Mouse (Mus musculus) embryonic facial prominence, embryonic 15.5 days (tissue): ENCODE data around the gene Cxcl10. TPM values are rescaled to one million over a fixed set of nuclear protein-coding genes. Genes with fewer than 3 reads are reported as not detected.

ENCODE experiments used
- ATAC-seq: fragments of 200-750 bp; cut with Nextera tagmentation; 2 replicates; pipeline ENCODE4 v1.8.0; 2017; ENCODE audit warnings: low read depth, moderate TSS enrichment; ENCODE audit not compliant: insufficient number of reproducible peaks, low FRiP score, low TSS enrichment
- H3K27ac ChIP-seq: fragments of 300-500 bp; sonication (generic); replicated peaks from 2 replicates; pipeline ENCODE4 v1.5.1; 2015; ENCODE audit warnings: mild to moderate bottlenecking, inconsistent platforms
- H3K27me3 ChIP-seq: fragments of 300-500 bp; sonication (generic); 2 replicates; pipeline ENCODE4 v1.6.1; 2015; ENCODE audit warnings: inconsistent platforms
- H3K36me3 ChIP-seq: fragments of 300-500 bp; sonication (generic); 2 replicates; pipeline ENCODE4 v1.6.1; 2015; ENCODE audit warnings: mild to moderate bottlenecking, inconsistent platforms
- H3K4me1 ChIP-seq: fragments of 300-500 bp; sonication (generic); 2 replicates; pipeline ENCODE4 v1.6.1; 2015; ENCODE audit warnings: inconsistent platforms
- H3K4me2 ChIP-seq: fragments of 300-500 bp; sonication (generic); replicated peaks from 2 replicates; pipeline ENCODE4 v1.6.1; 2015; ENCODE audit warnings: mild to moderate bottlenecking, inconsistent platforms
- H3K4me3 ChIP-seq: fragments of 300-500 bp; sonication (generic); replicated peaks from 2 replicates; pipeline ENCODE4 v1.5.1; 2015; ENCODE audit warnings: mild to moderate bottlenecking, inconsistent platforms
- H3K9ac ChIP-seq: fragments of 300-500 bp; sonication (generic); 2 replicates; pipeline ENCODE4 v1.6.1; 2015; ENCODE audit warnings: inconsistent platforms
- H3K9me3 ChIP-seq: fragments of 300-500 bp; sonication (generic); replicated peaks from 2 replicates; pipeline ENCODE4 v1.6.1; 2016; ENCODE audit warnings: inconsistent platforms
- WGBS: fragments of 180-500 bp; shearing (Covaris S2); methylation state at CpG from one replicate; pipeline ENCODE4 v1.1.7; 2015; 5-methylcytosine and 5-hydroxymethylcytosine counted together
- polyA plus RNA-seq: library from polyadenylated mRNA; unstranded; fragments of >200 nt; fragmentation: Nextera tagmentation; extraction: Ambion mirVana; gene quantifications from 2 replicates; pipeline ENCODE4 v1.2.1, GENCODE M21; 2015

The Cxcl10 gene
- 0.81 and 1.7 TPM in 2 replicates for polyA plus RNA-seq

- no peaks in the 10 kb centered on the region for H3K9me3 ChIP-seq
- no peak for ATAC-seq
- H3K4me3 ChIP-seq, result peak within 1 kb of the TSS; percentile 30
- H3K27me3 ChIP-seq, result peaks cover 6% of the 10 kb centered on the region
- no peaks in the 10 kb centered on the region for H3K36me3 ChIP-seq
- no peak within 1 kb of the TSS for H3K27ac ChIP-seq
- peak within 1 kb of the TSS; percentile 43 for H3K4me2 ChIP-seq
- no peak within 1 kb of the TSS for H3K9ac ChIP-seq
- 18% methylated on average over 14 of the region's 14 CpGs for WGBS
- H3K4me1 ChIP-seq, result no peaks in the 10 kb centered on the region; the same call in 1 of the 2 replicates
Measured at GRCm38 (mm10) chr5:92348794-92349413, at the start of gene Cxcl10. Cxcl10 (minus strand) TSS chr5:92348889.

DNA sequence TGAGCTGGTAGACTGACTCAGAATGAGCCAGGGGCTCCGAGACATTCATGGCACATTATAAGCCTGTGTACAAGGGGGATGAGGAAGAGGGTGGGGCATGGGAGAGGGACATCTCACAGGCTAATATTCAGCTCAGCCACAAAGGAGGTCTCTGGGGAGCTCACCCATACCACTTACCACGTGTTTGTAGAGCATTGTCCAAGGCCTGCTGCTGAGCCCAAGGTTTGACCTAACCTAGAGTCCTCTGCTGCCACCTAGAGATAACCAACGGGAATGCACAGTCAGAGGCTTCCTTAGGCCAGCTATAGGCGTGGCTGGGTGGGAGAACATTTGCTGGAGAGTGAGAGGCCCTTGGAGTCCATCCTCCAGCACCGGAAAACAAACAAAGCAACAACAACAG, 49.5 kb upstream of the Cxcl10 start:
- H3K4me2 ChIP-seq, result no peak overlapping the region
- 22% methylated on average over 5 of the region's 5 CpGs for WGBS

GRCm38 (mm10) chr5:92396476-92396875, 47.8 kb upstream of the Cxcl10 start:
- H3K36me3 ChIP-seq, result no peaks in the 10 kb centered on the region
- H3K27me3 ChIP-seq, result peaks cover 19% of the 10 kb centered on the region
- no peak overlapping the region for H3K27ac ChIP-seq
- ATAC-seq, result no peak
- H3K4me2 ChIP-seq, result no peak overlapping the region
- H3K9ac ChIP-seq, result no peak overlapping the region
- H3K4me1 ChIP-seq, result no peaks in the 10 kb centered on the region
- H3K4me3 ChIP-seq, result no peak overlapping the region
- 87% methylated on average over 6 of the region's 6 CpGs for WGBS
- no peaks in the 10 kb centered on the region for H3K9me3 ChIP-seq

More for the DNA sequence above, 49.5 kb upstream of the Cxcl10 start:
- H3K9ac ChIP-seq, result no peak overlapping the region
- peaks cover 10% of the 10 kb centered on the region for H3K27me3 ChIP-seq
- H3K9me3 ChIP-seq, result no peaks in the 10 kb centered on the region
- no peaks in the 10 kb centered on the region for H3K4me1 ChIP-seq
- H3K36me3 ChIP-seq, result no peaks in the 10 kb centered on the region
- H3K27ac ChIP-seq, result no peak overlapping the region
- 0 out of 2 replicates have a peak, but pooled peaks have one; percentile 51 for ATAC-seq
- no peak overlapping the region for H3K4me3 ChIP-seq

DNA sequence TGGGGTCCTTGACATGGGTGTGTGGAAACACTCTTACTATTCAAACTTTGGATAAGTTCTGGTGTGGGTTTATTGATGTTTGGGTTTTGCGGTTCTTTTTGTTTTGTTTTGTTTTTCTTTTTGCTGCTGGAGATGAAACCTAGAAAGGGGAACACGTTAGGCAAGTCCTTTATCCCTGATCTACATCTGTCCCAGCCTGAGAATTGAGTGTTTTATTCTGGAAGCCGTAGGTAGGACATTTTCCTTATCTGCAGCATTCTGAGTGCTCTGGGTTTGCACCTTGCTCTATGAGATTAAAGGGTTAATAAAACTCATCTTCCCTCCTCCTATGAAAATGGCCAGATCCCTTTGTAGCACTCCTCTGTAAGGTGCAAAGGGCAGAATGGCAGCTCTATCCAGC, 47.1 kb upstream of the Cxcl10 start:
- peaks cover 25% of the 10 kb centered on the region for H3K27me3 ChIP-seq
- no peak for ATAC-seq
- no peak overlapping the region for H3K4me3 ChIP-seq
- no peaks in the 10 kb centered on the region for H3K36me3 ChIP-seq
- H3K4me1 ChIP-seq, result no peaks in the 10 kb centered on the region
- H3K27ac ChIP-seq, result no peak overlapping the region
- H3K4me2 ChIP-seq, result no peak overlapping the region
- no peak overlapping the region for H3K9ac ChIP-seq
- H3K9me3 ChIP-seq, result no peaks in the 10 kb centered on the region
- 86% methylated on average over 3 of the region's 3 CpGs for WGBS

DNA sequence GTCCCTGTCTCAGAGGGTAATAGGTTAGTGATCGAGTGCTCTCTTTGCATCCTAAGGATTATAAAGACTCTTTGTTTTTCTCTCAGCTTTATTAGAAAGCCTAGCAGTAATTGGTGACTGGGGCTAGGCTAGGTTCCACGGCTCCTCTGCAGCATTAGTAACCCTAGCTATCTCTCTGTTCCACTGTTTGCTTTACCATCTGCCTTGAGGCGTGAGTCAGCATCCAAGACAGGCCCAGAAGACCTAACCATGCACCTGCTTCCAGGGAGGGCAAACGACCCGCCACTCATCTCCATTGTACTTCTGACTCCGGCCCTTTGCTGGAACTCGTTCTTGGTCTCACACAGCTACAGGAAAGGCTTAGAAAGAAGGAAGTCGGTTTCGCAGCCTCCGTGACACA, 45.2 kb upstream of the Cxcl10 start:
- no peak overlapping the region for H3K27ac ChIP-seq
- no peak for ATAC-seq
- no peak overlapping the region for H3K9ac ChIP-seq
- no peak overlapping the region for H3K4me3 ChIP-seq
- no peaks in the 10 kb centered on the region for H3K36me3 ChIP-seq
- peaks cover 36% of the 10 kb centered on the region for H3K27me3 ChIP-seq
- H3K9me3 ChIP-seq, result no peaks in the 10 kb centered on the region
- H3K4me2 ChIP-seq, result no peak overlapping the region
- 59% methylated on average over 10 of the region's 10 CpGs for WGBS
- no peaks in the 10 kb centered on the region for H3K4me1 ChIP-seq

DNA sequence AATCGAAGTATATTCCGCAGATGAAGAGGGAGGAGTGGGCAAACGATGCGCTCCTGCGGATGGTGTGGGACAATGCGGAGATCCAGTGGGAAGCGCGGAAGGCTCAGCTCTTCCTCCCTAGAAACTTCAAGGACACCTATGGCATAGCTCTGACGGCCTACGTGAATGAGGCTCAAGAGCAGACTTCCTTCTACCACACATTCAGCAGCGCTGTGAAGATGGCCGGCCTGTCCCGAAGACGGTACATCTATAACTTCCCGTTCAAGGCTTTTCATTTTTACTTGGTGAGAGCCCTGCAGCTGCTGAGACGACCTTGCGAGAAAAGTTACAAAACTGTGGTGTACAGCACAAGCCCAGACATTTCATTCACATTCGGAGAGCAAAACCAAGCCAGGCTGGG, 43.9 kb upstream of the Cxcl10 start:
- Histone ChIP-seq H3K4me2 (peak overlapping the region; percentile 33), H3K4me3 (peak overlapping the region; percentile 18), H3K36me3 (no peaks in the 10 kb centered on the region), H3K9me3 (no peaks in the 10 kb centered on the region), H3K9ac (no peak overlapping the region), H3K27me3 (peaks cover 36% of the 10 kb centered on the region), H3K4me1 (0 out of 2 replicates have a peak, but pooled peaks cover under 1% of the 10 kb centered on the region), H3K27ac (no peak overlapping the region)
- no peak for ATAC-seq
- WGBS, result 41% methylated on average over 18 of the region's 18 CpGs

DNA sequence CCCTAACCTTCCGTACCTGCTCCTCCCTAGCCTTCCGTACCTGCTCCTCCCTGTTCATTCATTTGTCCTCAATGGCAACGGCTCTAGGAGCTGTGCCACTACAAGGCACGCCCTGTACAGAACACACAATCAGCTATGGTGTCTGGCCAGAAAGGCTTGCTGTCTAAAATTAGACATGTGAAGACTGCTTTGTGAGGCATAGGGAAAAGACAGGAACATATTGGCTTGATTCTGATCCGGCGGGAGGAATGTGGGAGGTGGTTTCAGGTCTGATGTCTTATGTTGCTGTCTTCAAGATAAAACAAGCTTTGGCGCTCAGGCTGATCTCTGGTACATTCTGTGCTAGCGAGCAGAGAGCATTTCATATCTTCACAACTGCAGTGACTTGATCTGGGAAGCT, 41.9 kb upstream of the Cxcl10 start:
- H3K4me3 ChIP-seq, result no peak overlapping the region
- ATAC-seq, result 0 out of 2 replicates have a peak, but pooled peaks have one; percentile 9
- H3K9me3 ChIP-seq, result no peaks in the 10 kb centered on the region
- no peaks in the 10 kb centered on the region for H3K36me3 ChIP-seq
- no peak overlapping the region for H3K4me2 ChIP-seq
- H3K27me3 ChIP-seq, result peaks cover 36% of the 10 kb centered on the region
- 0 out of 2 replicates have a peak, but pooled peaks cover 4% of the 10 kb centered on the region for H3K4me1 ChIP-seq
- 51% methylated on average over 8 of the region's 8 CpGs for WGBS
- no peak overlapping the region for H3K27ac ChIP-seq
- no peak overlapping the region for H3K9ac ChIP-seq

DNA sequence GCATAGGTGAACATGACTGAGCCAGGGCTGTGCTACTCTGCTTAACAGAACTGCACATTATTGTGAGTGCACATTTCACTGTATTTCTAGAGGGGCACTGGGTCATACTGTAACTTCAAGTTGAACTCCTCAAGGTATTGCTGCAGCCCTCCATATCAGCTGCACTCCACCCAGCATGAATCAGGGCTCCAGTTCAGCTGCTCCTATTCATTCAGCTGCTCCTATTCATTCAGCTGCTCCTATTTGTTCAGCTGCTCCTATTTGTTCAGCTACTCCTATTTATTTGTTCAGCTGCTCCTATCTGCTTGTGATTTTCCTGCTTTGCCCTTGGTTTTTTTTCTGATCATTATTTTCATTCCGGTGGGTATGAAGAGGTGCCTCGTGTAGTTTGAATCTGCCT, 41.3 kb upstream of the Cxcl10 start:
- no peak for ATAC-seq
- WGBS, result 82% methylated on average over 2 of the region's 2 CpGs
- Histone ChIP-seq H3K27me3 (peaks cover 36% of the 10 kb centered on the region), H3K9ac (no peak overlapping the region), H3K36me3 (no peaks in the 10 kb centered on the region), H3K9me3 (no peaks in the 10 kb centered on the region), H3K4me2 (no peak overlapping the region), H3K4me1 (0 out of 2 replicates have a peak, but pooled peaks cover 4% of the 10 kb centered on the region), H3K4me3 (no peak overlapping the region), H3K27ac (no peak overlapping the region)

DNA sequence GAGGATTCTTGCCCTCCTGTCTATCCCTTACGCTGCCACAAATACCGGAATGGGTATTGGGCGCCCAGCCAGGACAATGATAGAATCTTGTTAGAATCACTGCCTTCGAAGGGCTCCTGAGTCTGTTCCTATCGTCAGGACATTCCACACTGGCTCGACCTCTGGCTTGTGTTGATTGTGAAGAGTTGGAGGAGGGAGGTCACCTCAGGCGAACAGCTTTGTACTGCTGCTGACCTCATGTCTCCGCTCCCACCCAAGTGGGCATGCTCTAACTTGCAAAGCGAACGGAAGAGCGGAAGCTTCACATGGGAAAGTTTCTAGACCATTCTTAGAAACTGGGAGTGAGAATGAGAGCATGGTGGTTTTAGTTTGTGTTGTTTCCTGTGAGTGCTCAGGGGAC, 38.7 kb upstream of the Cxcl10 start:
- H3K36me3 ChIP-seq, result no peaks in the 10 kb centered on the region
- peaks cover 24% of the 10 kb centered on the region for H3K27me3 ChIP-seq
- H3K9ac ChIP-seq, result no peak overlapping the region
- no peak overlapping the region for H3K27ac ChIP-seq
- H3K4me2 ChIP-seq, result no peak overlapping the region
- H3K9me3 ChIP-seq, result no peaks in the 10 kb centered on the region
- WGBS, result 60% methylated on average over 11 of the region's 11 CpGs
- no peak overlapping the region for H3K4me3 ChIP-seq
- 0 out of 2 replicates have a peak, but pooled peaks cover 4% of the 10 kb centered on the region for H3K4me1 ChIP-seq
- ATAC-seq, result no peak

- H3K27ac ChIP-seq, result no peak overlapping the region
- peaks cover 5% of the 10 kb centered on the region; the same call in 1 of the 2 replicates for H3K4me1 ChIP-seq
- 47% methylated on average over 6 of the region's 6 CpGs for WGBS
- no peak for ATAC-seq
- no peaks in the 10 kb centered on the region for H3K9me3 ChIP-seq
- H3K4me2 ChIP-seq, result no peak overlapping the region
- peaks cover 19% of the 10 kb centered on the region for H3K27me3 ChIP-seq
- H3K36me3 ChIP-seq, result no peaks in the 10 kb centered on the region
- H3K9ac ChIP-seq, result no peak overlapping the region
- no peak overlapping the region for H3K4me3 ChIP-seq
Measured at GRCm38 (mm10) chr5:92386643-92387042, 38.0 kb upstream of the Cxcl10 start.

DNA sequence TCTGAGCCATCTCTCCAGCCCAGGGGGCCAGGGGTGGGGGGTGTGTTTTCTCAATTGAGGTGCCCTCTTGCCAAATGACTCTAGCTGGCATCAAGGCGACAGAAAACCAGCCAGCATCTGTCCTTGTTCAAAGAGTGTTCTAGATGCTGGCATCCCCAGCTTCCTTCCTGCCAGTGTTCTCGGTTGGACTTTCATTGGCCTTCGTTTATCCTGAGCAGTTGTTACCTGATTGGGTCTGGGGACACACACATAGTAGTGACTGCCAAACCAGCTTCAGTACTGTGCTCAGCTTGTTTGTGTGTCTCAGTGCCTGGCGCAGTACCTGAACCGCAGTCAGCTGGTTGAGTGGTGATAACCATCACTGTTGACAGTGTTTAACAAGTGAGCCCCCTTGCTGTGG, 37.4 kb upstream of the Cxcl10 start:
- Histone ChIP-seq H3K4me3 (no peak overlapping the region), H3K27me3 (peaks cover 14% of the 10 kb centered on the region), H3K4me1 (peaks cover 7% of the 10 kb centered on the region; the same call in 1 of the 2 replicates), H3K9me3 (no peaks in the 10 kb centered on the region), H3K27ac (no peak overlapping the region), H3K9ac (no peak overlapping the region), H3K36me3 (no peaks in the 10 kb centered on the region), H3K4me2 (no peak overlapping the region)
- no peak for ATAC-seq
- 87% methylated on average over 5 of the region's 5 CpGs for WGBS

DNA sequence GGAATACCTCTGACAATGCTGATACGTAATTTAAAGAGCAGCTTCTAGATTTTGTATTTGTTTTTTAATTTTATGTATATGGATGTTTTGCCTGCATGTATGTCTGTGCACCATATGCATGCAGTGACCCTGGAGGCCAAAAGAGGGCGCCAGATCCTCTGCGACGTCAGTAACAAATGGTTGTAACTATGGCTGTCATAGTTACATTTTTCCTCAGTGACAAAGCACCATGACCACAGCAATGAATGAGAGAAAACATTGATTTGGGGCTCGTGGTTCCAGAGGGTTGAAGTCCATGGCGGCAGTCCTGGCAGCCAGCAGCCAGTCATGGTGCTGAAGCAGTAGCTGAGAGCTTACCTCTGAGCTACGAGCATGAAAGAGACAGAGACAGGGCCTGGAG, 36.2 kb upstream of the Cxcl10 start:
- H3K36me3 ChIP-seq, result no peaks in the 10 kb centered on the region

More for the DNA sequence above, 36.2 kb upstream of the Cxcl10 start:
- WGBS, result 50% methylated on average over 7 of the region's 7 CpGs
- Histone ChIP-seq H3K4me2 (no peak overlapping the region), H3K27ac (no peak overlapping the region), H3K27me3 (peaks cover 4% of the 10 kb centered on the region), H3K4me1 (peaks cover 7% of the 10 kb centered on the region; the same call in 1 of the 2 replicates), H3K4me3 (no peak overlapping the region), H3K9ac (no peak overlapping the region), H3K9me3 (no peaks in the 10 kb centered on the region)
- ATAC-seq, result no peak
